Mouse (Mus musculus) layer of hippocampus, adult 18-20 months (tissue): ENCODE results near the gene Eci2. TPM values are rescaled to one million over a fixed set of nuclear protein-coding genes. Genes with fewer than 3 reads are reported as not detected.
"Not testable (repeated sequence)": the region's sequence is repeated elsewhere in the genome, so short reads cannot be mapped to it uniquely, and the experiment has no call there.

Experiments used
- DNase-seq, 2 experiments: peaks; one replicate each; pipeline ENCODE4 v3.0.0; 2022; ENCODE audit warnings: low spot score in 2 of 2
- long read RNA-seq: library from polyadenylated mRNA; stranded (forward); transcript quantifications from one replicate; pipeline ENCODE4 v2.0.0, GENCODE M21; 2021
- total RNA-seq, 2 experiments: library from RNA; stranded (reverse); gene quantifications; 2 replicates each; pipeline ENCODE4 v1.2.3; 2021

Eci2 gene
- 10 to 100 TPM; 44.0 to 49.8 TPM for total RNA-seq
- long read RNA-seq, transcript Eci2-211 (10 exons, 1,426 nt) = minor isoform, 10 of 50 reads
- long read RNA-seq, transcript Eci2-201 (10 exons, 1,746 nt) = major isoform, 16 of 50 reads
- long read RNA-seq, partial matches to known transcripts = 1 of 50 reads
- long read RNA-seq, other reads (novel, unspliced or antisense) = 21 of 50 reads

DNA sequence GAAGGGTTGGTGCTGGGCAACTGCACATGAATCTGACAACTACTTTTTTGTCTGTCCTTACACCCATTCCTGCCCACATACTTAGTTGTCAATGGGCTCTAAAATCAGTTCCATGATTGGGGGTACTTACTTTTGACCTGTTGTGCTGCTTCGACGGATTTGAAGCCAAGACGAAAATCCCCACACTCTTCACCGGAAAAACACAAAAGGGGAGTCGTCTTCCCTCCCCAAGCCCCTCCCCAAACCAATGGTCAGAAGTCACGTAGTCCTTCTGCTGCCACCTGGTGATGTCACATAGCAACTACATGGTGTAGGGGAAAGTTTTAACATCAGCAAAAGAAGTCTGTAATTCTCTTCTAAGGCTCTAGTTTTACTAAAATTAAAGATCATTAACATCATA is at the start of gene Eci2:
Gene Eci2, minus strand, starts transcription at position 218 of the 400 bp plus-strand sequence.
- no peak for DNase-seq

DNA sequence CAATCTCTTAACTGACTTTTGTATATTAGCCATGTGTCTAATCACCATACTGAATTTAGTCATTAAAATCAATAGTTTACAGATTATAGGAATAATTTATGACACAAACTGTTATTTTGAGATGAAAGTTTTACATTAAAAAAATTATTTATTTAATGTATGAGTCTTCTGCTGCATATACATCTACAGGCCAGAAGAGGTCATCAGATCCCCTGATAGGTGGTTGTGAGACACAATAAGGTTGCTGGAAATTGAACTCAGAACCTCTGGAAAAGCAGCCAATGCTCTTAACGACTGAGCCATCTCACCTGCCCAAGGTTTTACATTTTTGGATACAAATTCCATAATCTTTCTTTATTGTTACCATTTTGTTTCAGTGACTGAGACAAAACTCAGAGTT is 48.0 kb upstream of the Eci2 start:
- no peak for DNase-seq

DNA sequence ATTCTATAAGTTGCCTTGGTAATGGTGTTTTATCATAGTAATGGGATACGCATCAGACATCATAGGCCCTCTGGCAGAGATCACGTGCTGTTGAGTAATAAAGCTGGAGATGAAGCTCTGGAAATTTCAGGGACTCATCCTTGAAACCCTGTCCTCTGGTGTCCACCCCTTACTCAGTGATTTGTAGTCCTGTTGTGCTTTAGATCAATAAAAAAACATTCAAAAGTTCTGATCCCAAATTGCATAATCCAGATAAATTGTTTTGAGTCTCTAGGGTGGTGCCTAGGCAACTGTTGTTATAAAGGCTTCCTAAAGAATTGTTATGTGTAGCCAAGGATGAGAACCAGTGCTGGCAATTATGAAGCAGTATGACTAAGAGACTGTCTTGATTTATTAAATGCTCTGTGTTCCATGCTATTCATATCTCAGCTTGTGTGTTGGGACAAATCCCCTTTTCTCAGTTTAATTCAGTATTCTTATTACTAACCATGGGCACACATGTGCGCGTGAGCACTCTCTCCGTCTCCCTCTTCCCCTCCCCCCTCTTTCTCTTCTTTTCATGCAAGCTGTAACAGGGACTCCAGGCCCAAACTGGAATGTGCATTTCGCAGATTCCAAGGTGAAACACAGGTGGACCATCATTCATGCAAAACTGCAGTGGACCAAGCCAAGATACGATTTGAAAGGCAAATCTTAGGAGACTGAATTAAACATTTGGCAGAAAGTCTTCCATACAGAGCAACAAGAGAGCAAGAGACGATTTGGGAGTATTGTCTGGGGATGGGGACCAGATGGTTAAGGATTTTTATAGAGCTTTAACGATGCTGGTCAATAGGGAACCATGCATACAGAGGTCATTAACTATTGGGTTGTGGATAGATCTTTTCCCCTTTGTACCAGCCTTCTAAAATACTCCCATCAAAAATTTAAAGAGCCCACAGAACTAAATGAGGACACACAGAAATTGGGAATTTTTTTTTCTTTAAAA is 43.9 kb upstream of the Eci2 start:
- no peak for DNase-seq

DNA sequence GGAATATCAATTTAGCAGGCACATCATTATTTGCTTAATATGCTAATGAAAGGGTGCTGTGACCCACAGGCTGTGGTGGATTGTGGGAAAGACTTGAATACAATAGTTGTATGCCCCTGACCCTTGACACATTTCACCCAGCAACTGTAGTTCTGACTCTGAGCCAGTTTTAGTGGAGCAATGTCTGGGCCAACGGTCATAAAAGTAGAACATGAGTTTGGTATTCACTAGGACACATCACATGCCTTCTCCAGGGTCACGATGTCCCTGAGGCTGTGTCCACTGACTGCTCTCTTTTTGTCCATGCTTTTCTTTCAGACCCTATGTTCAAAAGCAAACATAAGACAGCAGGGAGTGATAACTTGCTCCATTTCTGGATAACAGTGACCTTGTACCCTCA is 40.2 kb upstream of the Eci2 start:
- DNase-seq = no peak

DNA sequence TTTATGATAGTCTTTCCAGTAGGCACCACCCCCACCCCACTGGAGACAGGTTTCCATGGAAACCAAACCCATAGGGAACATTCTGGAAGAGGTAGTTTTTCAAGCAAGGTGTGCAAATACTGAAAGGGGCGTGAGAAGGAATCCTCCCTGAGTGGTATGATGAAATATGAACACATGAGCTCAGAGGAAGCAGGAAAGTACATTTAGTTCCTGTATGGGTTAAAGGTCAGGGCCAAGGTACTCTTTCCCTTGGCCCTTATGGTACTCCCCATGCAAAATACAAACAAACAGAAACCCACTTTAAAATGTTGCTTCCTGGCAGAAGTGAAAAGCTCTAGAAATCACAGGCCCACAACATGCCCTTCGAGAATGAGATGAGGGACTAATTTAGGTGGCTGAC is 39.1 kb upstream of the Eci2 start:
- no peak for DNase-seq

DNA sequence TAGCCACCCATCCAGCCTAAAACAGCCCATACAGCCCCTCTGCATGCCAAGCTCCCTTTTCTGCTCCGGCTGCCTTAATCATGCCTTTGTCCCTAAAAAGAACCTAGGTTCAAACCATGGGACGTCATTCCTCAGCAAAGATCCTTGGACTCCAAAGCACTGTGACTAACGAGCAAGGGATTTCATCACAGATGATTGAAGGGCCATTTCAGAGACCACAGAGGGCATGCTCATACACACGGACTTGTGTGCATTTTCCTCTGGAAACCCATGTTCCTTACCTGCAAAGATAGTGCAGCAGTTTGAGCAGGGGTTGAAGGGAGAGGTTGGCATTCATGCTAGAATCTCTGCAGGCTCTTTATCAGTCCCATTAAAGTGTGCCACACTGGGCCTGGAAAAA is 37.5 kb upstream of the Eci2 start:
- no peak for DNase-seq

DNA sequence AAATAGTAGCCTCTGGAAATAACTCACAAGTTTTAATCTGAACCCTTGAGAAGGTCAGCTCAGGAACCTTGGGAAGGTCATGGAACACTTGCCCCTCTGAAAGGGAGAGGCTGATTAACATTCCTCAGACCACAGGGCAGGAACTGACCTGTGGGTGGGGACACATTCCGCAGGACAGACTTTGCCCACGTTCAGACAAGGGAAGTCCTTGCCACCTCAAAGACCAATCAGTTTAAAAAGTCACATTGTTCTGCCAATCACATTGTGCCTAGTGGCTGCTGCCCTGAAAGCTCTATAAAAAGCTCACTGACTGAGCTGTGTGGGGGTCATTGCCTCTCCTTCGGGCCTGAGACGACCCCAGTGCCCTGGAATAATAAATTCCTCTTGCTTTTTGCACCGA is 31.2 kb upstream of the Eci2 start:
- DNase-seq = no peak

DNA sequence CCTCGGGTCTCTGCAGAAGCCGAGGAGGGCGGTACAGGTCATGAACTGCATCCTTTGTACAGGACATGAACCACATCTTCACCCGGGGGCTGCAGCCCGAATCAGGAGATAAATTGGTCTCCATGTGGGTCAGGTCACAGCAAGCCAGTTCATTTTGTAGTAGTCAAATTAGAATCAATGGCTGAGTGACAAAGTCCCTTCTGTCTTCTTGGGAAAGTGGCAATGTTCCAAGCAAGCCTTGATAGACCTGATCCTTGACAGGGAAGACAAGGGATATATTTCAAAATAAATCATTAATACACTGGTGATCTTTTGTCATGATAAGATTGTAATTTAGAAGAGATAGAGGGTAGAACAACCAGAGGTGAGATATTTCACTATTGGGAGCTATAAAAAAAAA is 9.6 kb upstream of the Eci2 start:
- DNase-seq = no peak

DNA sequence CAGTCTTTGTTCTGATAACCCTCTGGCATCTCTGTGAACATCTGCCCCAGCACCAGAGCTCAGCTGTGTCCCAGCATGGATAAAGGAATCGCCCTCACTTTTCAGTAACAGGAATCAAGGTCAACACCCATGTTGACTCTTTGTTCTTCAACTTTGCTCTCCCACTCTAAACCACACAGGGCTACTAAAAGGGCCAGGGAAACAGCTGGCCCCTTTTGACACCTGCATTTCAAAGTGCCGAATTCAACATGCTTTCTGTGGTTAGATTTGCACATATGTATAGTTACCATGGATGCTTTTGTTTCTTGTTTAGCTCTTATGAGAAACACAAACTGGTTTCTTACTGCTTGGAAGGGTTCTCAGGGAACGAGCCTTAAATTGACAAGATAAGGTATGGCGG is 8.8 kb upstream of the Eci2 start:
- no peak for DNase-seq

DNA sequence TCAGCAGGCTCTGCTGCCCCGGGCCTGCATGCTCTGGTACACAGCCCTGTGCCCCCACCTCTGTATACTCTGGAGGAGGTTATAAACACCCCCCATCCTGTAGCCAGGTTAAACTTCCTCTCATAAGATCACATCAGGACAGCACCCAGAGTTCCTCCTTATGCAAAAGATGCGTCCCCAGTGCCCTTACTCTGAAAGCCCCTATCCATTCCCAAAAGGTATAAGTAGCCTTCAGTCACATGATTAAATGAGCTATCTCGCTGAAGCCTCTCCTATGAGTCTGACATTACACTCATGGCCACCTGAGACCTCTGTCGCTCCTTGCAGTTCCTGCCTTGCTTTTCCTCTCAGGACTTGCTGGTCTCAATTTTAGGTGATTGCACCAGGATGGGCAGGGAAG is 6.7 kb upstream of the Eci2 start:
- no peak for DNase-seq

DNA sequence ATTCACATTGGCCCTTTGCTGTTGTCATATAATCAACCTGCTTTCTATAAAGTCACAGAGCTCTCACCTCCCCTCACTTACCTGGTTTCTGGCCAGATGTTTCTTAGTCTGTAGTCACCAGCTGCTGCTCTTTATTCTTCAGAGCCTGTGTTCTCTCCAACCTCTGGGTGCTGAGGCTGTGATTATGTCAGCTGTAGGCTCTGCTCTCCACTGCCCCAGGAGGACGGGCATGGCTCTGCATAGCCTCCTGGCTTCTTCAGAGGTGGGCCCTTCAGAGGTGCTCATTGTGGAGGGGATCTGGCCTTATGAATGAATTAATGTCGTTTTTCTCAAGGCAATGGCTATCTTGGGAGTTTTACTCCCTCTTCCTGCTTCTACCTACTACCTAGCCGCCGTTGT is 4.8 kb upstream of the Eci2 start:
- DNase-seq = no peak

DNA sequence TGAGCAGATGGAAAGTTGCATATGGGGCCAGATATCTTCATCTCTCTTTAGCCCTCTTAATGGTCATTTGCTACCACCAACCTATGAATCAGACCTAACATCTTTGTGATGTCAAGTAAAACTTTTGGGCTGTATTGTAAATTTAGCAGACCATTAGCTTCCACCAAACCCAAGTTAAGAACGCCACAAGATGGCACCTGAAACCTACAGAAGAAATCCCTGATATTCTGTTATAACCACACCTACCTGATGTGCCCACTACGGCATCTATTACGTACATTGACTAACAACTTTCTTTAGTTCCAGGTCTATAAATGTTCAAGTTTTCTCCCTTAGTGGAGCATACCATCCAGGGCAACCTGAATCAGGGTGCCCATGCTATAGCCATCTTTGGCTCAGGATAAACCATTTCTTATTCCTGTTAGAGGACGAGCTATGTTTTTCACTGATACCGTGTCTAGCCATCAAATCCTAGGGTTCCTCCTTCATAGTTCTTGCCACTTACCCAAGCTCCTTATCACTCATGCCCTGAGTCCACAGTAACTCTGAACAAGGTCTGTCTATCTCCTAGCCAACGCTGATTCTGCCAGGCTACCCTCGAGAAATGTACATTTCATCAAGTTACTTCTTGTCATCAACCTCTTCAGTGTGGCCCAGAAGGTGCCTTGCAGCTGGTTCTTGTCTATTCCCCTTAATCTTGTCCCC is 4.2 kb upstream of the Eci2 start:
- DNase-seq = peak in 1 of 2 experiments; percentile 41

DNA sequence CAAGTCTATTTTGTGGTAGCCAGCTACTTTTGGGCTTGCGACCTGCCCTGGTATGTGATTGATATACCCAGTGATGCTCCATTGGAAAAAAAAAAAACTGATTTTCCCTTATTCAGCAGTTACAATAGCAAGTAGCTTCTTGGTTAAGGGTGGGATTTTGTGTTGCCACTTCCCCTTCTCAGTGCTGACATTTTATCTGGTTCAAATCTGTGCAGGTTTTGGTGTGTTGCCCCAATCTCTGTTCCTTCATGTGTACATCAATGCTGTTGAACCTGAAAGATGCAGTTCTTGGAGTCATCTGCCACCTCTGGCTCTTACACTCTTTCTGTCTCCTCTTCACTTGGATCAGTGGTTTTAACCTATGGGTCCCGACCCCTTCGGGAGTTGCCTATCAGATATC is 1.5 kb upstream of the Eci2 start:
- no peak for DNase-seq

DNA sequence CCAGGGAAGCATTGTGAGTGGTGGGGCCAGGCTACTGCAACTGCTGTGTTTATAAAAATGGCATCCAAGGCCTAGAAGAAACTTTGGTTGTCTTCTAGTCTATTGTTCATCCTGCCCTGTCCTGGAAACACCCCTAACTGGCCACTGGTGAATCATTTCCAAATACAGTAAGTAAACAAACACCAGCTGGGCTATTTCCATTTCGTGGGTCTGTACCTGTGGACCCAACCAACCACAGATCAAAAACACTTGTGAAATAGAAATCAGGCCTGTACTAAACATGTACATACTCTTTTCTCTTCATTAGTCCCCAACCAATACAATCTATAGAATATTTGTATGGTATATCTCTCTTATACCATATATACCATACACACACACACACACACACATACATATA is 3.5 kb downstream of the Eci2 start:
- DNase-seq = not testable (repeated sequence)

DNA sequence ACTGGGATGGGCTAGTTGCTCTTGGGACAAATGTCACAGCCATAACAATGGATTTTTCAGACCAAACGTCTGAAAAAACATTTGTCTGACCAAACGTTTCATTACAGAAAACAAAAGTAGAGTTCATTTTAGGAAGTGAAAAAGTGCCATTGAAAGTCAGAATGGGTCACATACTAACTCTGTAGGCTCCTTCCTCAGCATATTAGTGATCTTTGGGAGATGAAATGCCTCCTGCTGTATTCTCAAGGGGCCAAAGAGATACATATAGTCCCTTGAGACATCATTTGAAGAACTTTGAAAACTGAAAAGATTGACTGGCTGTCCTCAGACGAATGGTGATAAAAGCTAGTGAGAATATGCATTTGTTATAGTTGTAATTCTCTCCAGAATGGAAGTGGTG is 6.5 kb downstream of the Eci2 start:
- no peak for DNase-seq

DNA sequence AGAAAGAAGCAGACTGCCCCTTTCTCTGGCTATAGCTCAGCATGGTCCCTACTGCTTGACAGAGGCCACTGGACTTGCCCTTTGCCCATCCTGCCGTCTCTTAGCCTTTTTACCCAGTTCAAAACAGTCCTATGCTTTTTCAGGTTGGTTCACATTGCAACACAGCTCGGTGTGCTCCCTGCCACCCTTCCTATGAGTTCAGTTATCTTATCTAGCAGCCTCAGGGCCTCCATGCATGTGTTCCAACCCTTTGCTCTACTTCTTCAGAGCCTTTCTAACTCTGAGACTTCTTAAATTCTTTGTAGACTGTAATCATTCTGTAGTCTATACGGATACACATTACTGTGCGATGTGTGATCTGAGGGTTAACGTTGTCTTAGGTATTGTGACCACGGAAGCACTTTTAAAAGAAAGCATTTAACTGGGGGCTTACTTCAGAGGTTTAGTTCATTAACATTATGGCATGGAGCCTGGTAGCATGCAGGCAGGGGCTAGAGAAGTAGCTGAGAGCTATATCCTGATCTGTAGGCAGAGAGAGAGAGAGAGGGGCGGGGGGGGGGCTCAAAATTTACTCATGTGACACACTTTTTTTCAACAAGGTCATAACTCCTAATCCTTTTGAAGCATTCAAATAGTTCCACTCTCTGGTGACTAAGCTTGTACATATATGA is 7.9 kb downstream of the Eci2 start:
- no peak for DNase-seq

DNA sequence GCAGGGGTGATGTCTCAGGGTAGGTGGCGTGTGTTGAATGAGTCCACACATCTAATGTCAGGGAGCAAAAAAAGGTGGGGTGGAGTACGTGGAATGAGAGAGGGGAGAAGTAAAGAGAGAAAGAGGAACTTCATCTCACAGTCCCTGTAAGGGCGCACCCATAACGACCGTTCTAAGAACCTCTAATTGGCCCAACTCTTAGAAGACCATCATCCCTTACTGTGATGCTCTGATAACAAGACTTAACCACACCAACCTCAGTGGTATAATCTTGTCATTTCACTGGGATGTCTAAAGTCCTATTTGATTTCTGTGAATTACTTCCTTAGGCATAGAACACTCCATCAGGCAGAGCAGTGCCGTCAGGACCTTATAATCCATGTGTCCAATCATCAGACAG is 9.5 kb downstream of the Eci2 start:
- no peak for DNase-seq

DNA sequence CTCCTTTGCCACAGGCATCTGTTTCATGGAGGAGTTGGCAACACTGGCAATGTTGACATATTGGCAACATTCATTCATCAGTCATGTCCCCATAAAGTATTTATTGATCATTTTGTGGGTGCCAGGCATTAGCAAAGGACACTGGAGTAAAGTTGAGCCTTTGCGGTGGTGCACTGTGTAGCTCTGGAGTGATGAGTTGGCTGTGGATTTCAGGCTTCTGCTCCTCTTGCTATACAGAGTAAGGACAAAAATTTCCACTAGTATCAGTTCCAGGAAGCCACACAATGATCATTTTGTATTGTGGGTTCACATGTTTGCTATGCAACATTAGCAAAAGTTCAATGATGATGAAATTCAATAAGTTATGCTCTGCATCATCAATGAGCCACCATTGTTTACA is 10.8 kb downstream of the Eci2 start:
- no peak for DNase-seq

DNA sequence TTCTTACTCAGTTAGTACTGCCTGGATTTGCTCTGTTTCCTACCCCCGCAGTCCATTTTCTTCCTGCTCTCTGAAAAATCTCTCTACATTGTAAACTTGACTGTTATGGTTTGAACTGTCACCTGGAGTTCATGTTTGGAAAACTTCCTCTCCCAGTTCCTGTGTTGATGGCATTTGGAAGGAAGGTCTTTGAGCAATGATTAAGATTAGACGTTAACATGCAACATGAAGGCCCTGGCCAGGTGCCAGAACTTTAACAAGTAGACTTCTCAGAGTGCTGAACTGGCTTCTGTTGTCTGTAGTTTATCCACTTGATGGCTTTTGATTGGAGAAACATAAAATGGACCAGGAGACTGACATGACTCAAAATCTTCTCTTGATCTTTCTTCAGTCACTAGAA is 31.0 kb downstream of the Eci2 start:
- DNase-seq = no peak

DNA sequence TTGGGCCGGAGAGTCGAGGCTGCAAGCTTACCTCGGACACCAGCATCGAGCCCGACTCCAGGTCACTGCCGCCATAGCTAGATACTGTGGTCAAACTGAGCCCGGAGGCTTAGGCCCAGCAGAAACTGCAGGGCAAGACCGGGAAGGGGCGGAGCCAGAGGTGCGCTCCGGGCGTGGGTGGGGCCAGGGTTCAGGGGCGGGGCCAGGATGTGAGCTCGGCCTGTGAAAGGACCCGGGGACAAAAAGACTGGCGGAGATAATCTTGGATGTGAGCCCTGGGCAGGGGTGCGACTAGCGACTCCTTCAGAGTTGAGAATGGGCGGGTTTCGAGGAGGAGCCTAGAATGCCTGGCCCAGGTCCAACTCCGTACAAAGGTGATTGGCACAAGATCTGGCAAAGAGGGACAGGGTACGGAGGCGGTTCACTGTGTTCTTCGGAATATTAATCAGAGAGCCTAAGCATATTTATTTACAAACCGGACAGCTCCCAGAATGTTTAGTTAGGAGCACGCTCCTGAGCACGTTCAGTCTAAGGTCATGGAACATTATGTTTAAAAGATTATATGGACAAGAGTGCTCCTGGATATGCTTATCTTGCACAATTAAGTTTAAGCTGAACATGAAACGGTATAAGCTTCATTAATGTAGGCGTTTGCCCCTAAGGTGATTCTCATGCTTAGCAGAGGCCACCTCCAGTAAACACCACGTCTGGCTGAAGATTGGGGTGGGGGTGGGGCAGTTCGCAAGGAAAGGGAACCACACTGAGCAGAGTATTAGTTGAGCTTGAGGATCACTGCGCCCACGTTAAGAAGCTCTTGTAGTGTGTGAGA is 32.7 kb downstream of the Eci2 start:
- DNase-seq = peak; percentile 72 to 86

DNA sequence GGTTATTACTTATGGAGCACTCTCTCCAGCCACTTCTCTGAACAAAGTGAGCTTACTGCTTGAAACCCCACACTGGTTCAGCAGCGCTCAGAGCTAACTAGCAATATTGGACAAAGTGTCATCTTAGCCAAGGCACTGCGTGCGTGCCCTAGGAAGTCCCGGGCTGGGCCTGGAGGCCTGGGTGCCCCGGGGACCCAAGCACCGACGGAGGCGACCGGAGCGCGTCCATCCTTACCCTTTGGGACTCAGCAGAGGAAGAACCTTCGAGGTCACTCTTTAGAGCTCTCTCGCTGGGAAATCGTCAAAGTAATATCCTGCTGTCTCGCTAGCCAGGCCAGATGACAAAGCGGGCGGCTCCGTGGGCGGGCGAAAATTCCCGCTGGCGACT is 33.3 kb downstream of the Eci2 start:
- DNase-seq = no peak
